Mouse (Mus musculus): Measurements from ENCODE around the gene Prex1. TPM values are rescaled to one million over a fixed set of nuclear protein-coding genes. Genes with fewer than 3 reads are reported as not detected.

Gene Prex1
- polyA plus RNA-seq, 1 experiment from 2014 or later: 16.0 TPM

DNA sequence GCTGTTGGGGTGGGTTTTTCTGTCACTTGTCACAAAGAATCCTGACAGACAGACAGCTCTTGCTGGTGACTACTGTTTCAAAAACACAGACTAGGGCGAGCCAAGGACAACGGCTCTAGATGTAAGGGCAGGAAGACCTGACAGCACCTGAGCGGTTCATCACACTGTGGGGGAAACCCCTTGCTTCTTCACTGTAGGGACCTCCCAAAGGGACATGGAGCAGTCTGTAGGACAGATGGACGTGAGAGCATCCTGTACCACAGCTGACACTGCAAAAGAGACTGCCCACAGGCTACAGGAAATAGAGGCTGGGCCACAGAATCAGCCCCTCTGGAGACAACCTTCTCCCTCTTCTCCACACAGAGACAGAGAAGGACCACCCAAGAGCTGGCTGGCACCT lies 20.2 kb downstream of the Prex1 start:
- Histone ChIP-seq H3K4me1 (ENCODE audit: control insufficient read depth, insufficient read depth, low read length) (no peaks in the 10 kb centered on the region), H3K9ac (ENCODE audit: low read length) (no peak overlapping the region; the same call in 1 of the 2 replicates), H3K4me3 (ENCODE audit: low read depth, low read length) (no peak overlapping the region), H3K4me2 (ENCODE audit: low read depth, severe bottlenecking) (no peak overlapping the region), H3K27me3 (ENCODE audit: control insufficient read depth, insufficient read depth, low read length) (no peaks in the 10 kb centered on the region), H3K36me3 (ENCODE audit: control insufficient read depth, insufficient read depth, low read length) (no peaks in the 10 kb centered on the region), H3K9me3 (ENCODE audit: control insufficient read depth, low read length) (no peaks in the 10 kb centered on the region; the same call in 1 of the 2 replicates), H3K27ac (replicated peaks; ENCODE audit: low read depth, low read length) (no peak overlapping the region)
- no peak for DNase-seq (ENCODE audit: low spot score)
- no peak for ATAC-seq (ENCODE audit: insufficient number of reproducible peaks, low FRiP score, low TSS enrichment, low read depth)
- 93% methylated on average over 4 of the region's 4 CpGs for WGBS

DNA sequence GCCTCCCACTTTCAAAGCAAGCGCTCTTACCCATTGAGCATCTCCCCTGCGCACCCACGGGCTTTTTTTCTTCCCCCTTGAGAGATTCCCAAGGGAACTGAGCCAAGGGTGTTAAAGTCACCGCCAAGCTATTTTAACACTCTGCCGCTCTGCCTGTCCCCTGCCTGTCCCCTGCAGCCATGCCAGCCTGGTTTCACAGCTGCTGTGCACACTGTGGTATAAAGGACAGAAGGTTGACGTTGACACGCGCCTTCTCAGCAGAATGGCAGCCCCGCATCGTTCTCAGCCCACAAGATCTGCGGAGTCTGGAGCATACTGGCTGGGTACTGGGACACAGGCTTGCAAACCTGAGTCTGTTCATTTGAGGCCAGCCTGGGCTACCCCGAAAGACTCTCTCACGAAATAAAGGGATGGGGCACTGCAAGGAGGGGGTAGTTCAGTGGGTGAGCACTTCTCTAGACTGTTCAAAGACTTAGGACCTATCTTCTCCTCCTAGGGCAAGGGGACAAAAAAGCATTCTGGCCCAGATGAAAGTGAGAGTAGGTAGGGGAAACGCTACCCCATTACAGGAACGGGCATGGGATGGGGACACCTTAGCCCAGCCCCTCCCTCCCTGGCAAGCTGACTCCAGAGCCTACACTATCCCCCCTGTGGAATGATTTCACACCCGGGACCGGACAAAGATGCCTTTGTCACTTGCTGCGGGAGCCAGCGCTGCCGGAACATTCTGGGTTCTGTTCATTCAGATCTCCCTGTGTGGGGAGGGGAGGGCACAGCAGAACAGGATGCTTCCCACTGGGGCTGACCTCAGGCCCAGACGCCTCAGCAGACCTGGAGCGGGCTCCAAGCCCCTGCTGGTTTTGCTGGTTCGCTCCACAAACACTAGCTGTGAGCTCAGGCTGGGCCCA lies 21.8 kb downstream of the Prex1 start:
- Histone ChIP-seq H3K4me2 (ENCODE audit: low read depth, severe bottlenecking) (no peak overlapping the region), H3K27ac (replicated peaks; ENCODE audit: low read depth, low read length) (peak overlapping the region; percentile 74), H3K4me3 (ENCODE audit: low read depth, low read length) (no peak overlapping the region), H3K27me3 (ENCODE audit: control insufficient read depth, insufficient read depth, low read length) (no peaks in the 10 kb centered on the region), H3K9me3 (ENCODE audit: control insufficient read depth, low read length) (no peaks in the 10 kb centered on the region; the same call in 1 of the 2 replicates), H3K36me3 (ENCODE audit: control insufficient read depth, insufficient read depth, low read length) (no peaks in the 10 kb centered on the region), H3K9ac (ENCODE audit: low read length) (no peak overlapping the region), H3K4me1 (ENCODE audit: control insufficient read depth, insufficient read depth, low read length) (peaks cover 3% of the 10 kb centered on the region; the same call in 1 of the 2 replicates)
- WGBS: 59% methylated on average over 23 of the region's 23 CpGs
- ATAC-seq (ENCODE audit: insufficient number of reproducible peaks, low FRiP score, low TSS enrichment, low read depth): peak; percentile 50; the same call in 1 of the 2 replicates
- peak; percentile 49 for DNase-seq (ENCODE audit: low spot score)

DNA sequence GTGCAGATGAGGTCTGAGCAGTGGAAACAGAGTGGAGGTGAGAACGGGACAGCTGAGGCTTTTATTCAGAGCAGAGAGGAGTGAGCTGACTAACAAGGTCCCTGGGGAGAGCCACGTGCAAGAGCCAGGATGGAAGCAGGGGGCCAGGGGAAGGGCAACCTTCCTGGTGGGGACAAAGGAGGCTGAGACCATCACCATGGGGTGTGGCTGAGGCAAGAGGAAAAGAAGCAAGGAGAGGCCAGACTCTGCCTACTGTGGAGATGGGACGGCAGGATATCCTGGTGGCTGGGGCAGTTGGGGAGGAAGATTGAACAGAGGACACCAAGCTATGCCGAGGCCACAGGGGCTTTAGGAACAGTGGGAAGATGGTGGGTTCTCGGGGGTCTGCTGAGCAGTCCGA lies 26.7 kb downstream of the Prex1 start:
- no peaks in the 10 kb centered on the region for H3K27me3 ChIP-seq (ENCODE audit: control insufficient read depth, insufficient read depth, low read length)
- no peak overlapping the region for H3K4me3 ChIP-seq (ENCODE audit: low read depth, low read length)
- H3K27ac ChIP-seq (replicated peaks; ENCODE audit: low read depth, low read length): no peak overlapping the region
- DNase-seq (ENCODE audit: low spot score) (no peak), ATAC-seq (ENCODE audit: insufficient number of reproducible peaks, low FRiP score, low TSS enrichment, low read depth) (no peak)
- H3K4me1 ChIP-seq (ENCODE audit: control insufficient read depth, insufficient read depth, low read length): peaks cover 21% of the 10 kb centered on the region
- no peak overlapping the region for H3K4me2 ChIP-seq (ENCODE audit: low read depth, severe bottlenecking)
- 44% methylated on average over 6 of the region's 6 CpGs for WGBS
- H3K36me3 ChIP-seq (ENCODE audit: control insufficient read depth, insufficient read depth, low read length): no peaks in the 10 kb centered on the region
- no peak overlapping the region for H3K9ac ChIP-seq (ENCODE audit: low read length)
- H3K9me3 ChIP-seq (ENCODE audit: control insufficient read depth, low read length): no peaks in the 10 kb centered on the region

DNA sequence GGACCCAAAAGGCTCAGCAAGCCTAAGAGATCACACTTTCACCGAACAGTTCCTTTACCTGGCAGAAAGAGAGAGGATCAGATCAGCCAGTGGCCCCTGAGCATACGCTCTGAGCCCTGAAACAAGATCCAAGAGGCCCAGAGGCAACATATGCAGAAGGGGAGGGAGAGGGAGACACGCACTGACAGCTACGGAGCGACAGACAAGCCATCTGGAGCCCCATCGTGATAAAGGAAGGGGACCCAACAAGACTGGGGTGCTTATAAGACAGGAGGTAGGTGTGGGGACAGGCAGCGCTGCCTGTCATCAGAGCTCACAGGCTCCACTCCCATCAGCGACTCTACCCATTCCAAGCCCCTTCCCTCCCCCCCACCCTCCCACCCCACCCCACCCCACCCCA lies 27.8 kb downstream of the Prex1 start:
- ATAC-seq (ENCODE audit: insufficient number of reproducible peaks, low FRiP score, low TSS enrichment, low read depth) (no peak), DNase-seq (ENCODE audit: low spot score) (no peak)
- 51% methylated on average over 7 of the region's 8 CpGs for WGBS
- no peak overlapping the region for H3K4me2 ChIP-seq (ENCODE audit: low read depth, severe bottlenecking)
- H3K4me1 ChIP-seq (ENCODE audit: control insufficient read depth, insufficient read depth, low read length): peaks cover 21% of the 10 kb centered on the region
- no peak overlapping the region for H3K9ac ChIP-seq (ENCODE audit: low read length)
- no peaks in the 10 kb centered on the region for H3K36me3 ChIP-seq (ENCODE audit: control insufficient read depth, insufficient read depth, low read length)
- H3K27ac ChIP-seq (replicated peaks; ENCODE audit: low read depth, low read length): no peak overlapping the region
- H3K9me3 ChIP-seq (ENCODE audit: control insufficient read depth, low read length): no peaks in the 10 kb centered on the region
- no peaks in the 10 kb centered on the region for H3K27me3 ChIP-seq (ENCODE audit: control insufficient read depth, insufficient read depth, low read length)
- H3K4me3 ChIP-seq (ENCODE audit: low read depth, low read length): no peak overlapping the region

DNA sequence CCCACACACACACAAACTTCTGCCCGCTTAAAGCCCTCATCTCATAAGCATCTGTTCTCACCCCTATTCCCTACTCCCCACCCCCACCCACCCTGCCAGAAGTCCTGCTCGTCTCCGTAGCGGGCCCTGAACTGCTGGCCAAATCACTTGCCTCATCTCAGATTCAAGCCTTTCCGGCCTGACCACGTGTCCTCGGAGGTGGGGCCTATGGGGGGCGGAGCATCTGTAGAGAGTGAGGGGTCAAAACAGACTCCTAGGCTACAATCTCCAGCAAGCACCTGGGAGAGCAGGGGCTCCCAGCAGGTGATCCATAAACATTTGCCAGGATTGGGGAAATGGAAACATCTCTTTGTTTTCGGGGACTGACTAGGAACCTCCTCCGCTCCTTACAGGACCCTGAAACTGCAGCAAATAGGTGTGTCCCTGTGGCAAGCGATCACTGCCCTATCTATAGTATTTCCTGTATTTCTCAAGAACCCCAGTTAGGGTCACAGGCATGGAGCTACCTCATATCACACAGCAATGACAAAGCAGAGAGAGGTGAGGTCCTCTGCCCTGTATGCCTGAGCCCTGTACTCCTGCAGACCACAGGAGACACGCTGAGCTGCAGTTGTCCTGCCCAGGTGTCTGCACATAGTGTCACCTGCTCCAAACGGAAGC lies 29.6 kb downstream of the Prex1 start:
- 13% methylated on average over 13 of the region's 13 CpGs for WGBS
- Histone ChIP-seq H3K4me2 (ENCODE audit: low read depth, severe bottlenecking) (no peak overlapping the region), H3K27ac (replicated peaks; ENCODE audit: low read depth, low read length) (no peak overlapping the region), H3K36me3 (ENCODE audit: control insufficient read depth, insufficient read depth, low read length) (no peaks in the 10 kb centered on the region), H3K9me3 (ENCODE audit: control insufficient read depth, low read length) (no peaks in the 10 kb centered on the region), H3K4me1 (ENCODE audit: control insufficient read depth, insufficient read depth, low read length) (peaks cover 23% of the 10 kb centered on the region), H3K4me3 (ENCODE audit: low read depth, low read length) (no peak overlapping the region), H3K27me3 (ENCODE audit: control insufficient read depth, insufficient read depth, low read length) (no peaks in the 10 kb centered on the region), H3K9ac (ENCODE audit: low read length) (no peak overlapping the region)
- DNase-seq (ENCODE audit: low spot score): peak; percentile 71
- no peak for ATAC-seq (ENCODE audit: insufficient number of reproducible peaks, low FRiP score, low TSS enrichment, low read depth)

DNA sequence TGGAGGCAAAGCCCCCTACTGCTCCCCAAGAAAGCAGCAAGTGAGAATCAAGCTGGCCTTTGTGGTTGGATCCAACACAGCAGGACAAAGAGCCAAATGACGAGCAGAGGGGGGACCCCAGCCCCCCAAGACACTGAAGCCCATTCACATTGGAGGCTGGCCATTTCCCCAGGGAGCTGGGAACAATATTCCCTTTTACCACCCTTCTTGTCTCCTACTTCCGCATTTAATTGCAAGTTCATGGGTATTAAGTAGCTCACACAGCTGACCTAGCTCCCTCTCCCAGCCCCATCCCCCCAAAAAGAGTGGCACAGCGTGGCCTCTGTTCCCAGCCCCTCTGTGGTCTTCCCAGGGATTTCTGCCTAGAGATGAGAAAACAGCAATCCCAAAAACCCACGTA lies 30.8 kb downstream of the Prex1 start:
- Histone ChIP-seq H3K9ac (ENCODE audit: low read length) (no peak overlapping the region), H3K9me3 (ENCODE audit: control insufficient read depth, low read length) (no peaks in the 10 kb centered on the region), H3K4me2 (ENCODE audit: low read depth, severe bottlenecking) (no peak overlapping the region), H3K4me1 (ENCODE audit: control insufficient read depth, insufficient read depth, low read length) (peaks cover 30% of the 10 kb centered on the region), H3K27ac (replicated peaks; ENCODE audit: low read depth, low read length) (no peak overlapping the region), H3K36me3 (ENCODE audit: control insufficient read depth, insufficient read depth, low read length) (no peaks in the 10 kb centered on the region), H3K4me3 (ENCODE audit: low read depth, low read length) (no peak overlapping the region), H3K27me3 (ENCODE audit: control insufficient read depth, insufficient read depth, low read length) (no peaks in the 10 kb centered on the region)
- ATAC-seq (ENCODE audit: insufficient number of reproducible peaks, low FRiP score, low TSS enrichment, low read depth) (no peak), DNase-seq (ENCODE audit: low spot score) (no peak)
- WGBS: 49% methylated on average over 4 of the region's 4 CpGs

DNA sequence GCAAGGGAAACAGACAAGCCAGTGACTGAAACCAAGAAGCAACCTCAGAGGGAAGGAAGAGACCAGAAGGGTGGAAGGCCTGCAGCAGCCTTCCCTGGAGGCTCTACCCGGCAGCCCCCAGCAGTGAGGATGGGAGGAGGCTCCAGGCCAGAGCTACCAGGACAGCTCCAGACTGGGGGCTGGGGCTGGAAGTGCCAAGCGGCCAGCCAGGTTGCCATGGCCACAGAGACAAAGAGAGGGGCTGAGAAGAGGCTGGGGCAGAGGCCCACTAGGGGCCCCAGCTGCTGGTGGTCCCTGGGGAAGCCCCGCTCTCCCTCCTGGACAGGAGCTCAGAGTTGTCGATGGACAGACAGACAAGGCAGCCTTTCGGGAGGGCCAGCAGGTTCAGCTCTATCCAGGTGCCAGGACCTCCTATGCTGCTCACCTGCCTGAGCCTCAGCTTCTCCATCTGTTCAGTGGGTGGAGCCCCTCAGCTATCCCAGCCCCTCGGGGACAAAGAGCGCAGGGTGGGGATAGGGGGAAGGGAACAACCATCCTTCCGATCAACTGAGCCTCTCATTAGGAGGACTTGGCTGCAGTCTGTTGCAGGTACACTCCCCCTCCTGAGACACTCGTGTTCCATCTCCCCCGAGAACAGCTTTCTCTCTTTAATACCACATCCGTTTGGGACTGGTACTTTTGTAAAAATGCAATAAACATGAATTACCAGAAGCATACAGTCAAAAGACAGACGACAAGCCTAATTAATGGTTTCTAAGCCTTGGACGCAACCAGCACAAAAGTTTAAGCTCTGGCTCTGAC lies 34.5 kb downstream of the Prex1 start:
- H3K9ac ChIP-seq (ENCODE audit: low read length): no peak overlapping the region
- H3K4me3 ChIP-seq (ENCODE audit: low read depth, low read length): no peak overlapping the region
- H3K27ac ChIP-seq (replicated peaks; ENCODE audit: low read depth, low read length): no peak overlapping the region
- ATAC-seq (ENCODE audit: insufficient number of reproducible peaks, low FRiP score, low TSS enrichment, low read depth) (no peak), DNase-seq (ENCODE audit: low spot score) (no peak)
- H3K36me3 ChIP-seq (ENCODE audit: control insufficient read depth, insufficient read depth, low read length): no peaks in the 10 kb centered on the region
- H3K9me3 ChIP-seq (ENCODE audit: control insufficient read depth, low read length): no peaks in the 10 kb centered on the region
- no peak overlapping the region for H3K4me2 ChIP-seq (ENCODE audit: low read depth, severe bottlenecking)
- 46% methylated on average over 13 of the region's 13 CpGs for WGBS
- H3K4me1 ChIP-seq (ENCODE audit: control insufficient read depth, insufficient read depth, low read length): peaks cover 41% of the 10 kb centered on the region
- H3K27me3 ChIP-seq (ENCODE audit: control insufficient read depth, insufficient read depth, low read length): no peaks in the 10 kb centered on the region

DNA sequence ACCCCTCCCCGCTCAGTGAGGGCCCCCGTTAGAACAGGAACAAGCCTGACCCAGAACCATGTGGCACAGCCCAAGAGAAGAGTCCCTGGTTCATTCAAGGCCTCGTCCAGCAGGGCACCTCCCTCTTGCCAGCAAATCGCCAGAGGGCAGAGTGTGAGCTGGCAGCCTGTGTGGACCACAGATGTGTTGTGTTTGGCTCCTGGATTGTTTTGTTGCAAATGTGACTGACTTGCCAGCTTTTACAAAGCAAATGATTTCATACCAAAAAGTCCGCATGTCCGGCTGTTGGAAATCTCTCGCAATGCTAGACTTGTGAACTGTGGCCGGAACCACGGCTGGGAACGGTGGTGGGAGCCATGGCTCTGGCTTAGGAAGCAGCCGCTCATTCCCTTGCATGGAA lies 36.7 kb downstream of the Prex1 start:
- H3K36me3 ChIP-seq (ENCODE audit: control insufficient read depth, insufficient read depth, low read length): no peaks in the 10 kb centered on the region
- H3K27me3 ChIP-seq (ENCODE audit: control insufficient read depth, insufficient read depth, low read length): no peaks in the 10 kb centered on the region
- no peak overlapping the region for H3K27ac ChIP-seq (replicated peaks; ENCODE audit: low read depth, low read length)
- ATAC-seq (ENCODE audit: insufficient number of reproducible peaks, low FRiP score, low TSS enrichment, low read depth) (no peak), DNase-seq (ENCODE audit: low spot score) (no peak)
- peaks cover 25% of the 10 kb centered on the region for H3K4me1 ChIP-seq (ENCODE audit: control insufficient read depth, insufficient read depth, low read length)
- H3K4me2 ChIP-seq (ENCODE audit: low read depth, severe bottlenecking): no peak overlapping the region
- 82% methylated on average over 11 of the region's 11 CpGs for WGBS
- H3K4me3 ChIP-seq (ENCODE audit: low read depth, low read length): no peak overlapping the region
- no peak overlapping the region for H3K9ac ChIP-seq (ENCODE audit: low read length)
- H3K9me3 ChIP-seq (ENCODE audit: control insufficient read depth, low read length): no peaks in the 10 kb centered on the region

All from limb, embryonic 11.5 days (tissue).